Mouse (Mus musculus) gastrocnemius, postnatal 25 days (tissue): Measurements from ENCODE around the gene Oasl1. TPM values are rescaled to one million over a fixed set of nuclear protein-coding genes. Genes with fewer than 3 reads are reported as not detected.
"Not testable (repeated sequence)": the region's sequence is repeated elsewhere in the genome, so short reads cannot be mapped to it uniquely, and the experiment has no call there.

Experiments
- DNase-seq: peaks from one replicate; pipeline ENCODE4 v3.0.0; 2022
- long read RNA-seq, 2 experiments: library from polyadenylated mRNA; stranded (forward); transcript quantifications; one replicate each; pipeline ENCODE4 v2.0.0; 2021
- total RNA-seq, 2 experiments: library from RNA; stranded (reverse); gene quantifications; 1 replicate in 1 of 2; 2 replicates in 1 of 2; pipeline ENCODE4 v1.2.3; 2021

The Oasl1 gene
- total RNA-seq, result under 1 TPM; 0.38 to 0.51 TPM
- long read RNA-seq, experiment 1, result 0 reads
- long read RNA-seq, experiment 2, result 0 reads

- DNase-seq, result peak; percentile 57
Observed at GRCm38 (mm10) chr5:114922998-114923473, at the start of gene Oasl1. Oasl1 (plus strand) TSS chr5:114923240.

GRCm38 (mm10) chr5:114875858-114876257 lies 47.2 kb upstream of the Oasl1 start:
- no peak for DNase-seq

- DNase-seq, result no peak
Observed at GRCm38 (mm10) chr5:114876331-114876730, 46.7 kb upstream of the Oasl1 start.

- DNase-seq, result no peak
Observed at GRCm38 (mm10) chr5:114877487-114877886, 45.6 kb upstream of the Oasl1 start.

DNA sequence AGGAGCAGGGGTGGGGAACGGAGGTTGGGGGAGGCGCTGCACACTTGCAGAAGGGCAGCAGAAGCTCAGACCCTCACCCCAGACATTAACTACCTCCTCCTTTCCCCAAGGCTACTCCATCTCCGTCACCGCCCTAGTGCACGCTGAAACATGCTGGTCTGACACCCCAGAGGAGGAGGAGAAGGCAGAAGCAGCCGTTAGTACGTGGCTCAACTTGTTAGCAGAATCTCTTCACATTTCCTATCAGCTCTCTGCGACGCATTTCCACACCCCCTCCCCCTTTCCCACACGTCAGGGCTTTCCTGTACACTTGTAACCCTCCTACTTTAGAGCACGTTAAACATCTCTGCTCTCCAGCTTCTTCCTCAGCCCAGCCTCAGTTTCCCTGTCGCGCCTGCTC lies 43.6 kb upstream of the Oasl1 start:
- no peak for DNase-seq

- not testable (repeated sequence) for DNase-seq
Observed at GRCm38 (mm10) chr5:114882319-114882718, 40.7 kb upstream of the Oasl1 start.

DNA sequence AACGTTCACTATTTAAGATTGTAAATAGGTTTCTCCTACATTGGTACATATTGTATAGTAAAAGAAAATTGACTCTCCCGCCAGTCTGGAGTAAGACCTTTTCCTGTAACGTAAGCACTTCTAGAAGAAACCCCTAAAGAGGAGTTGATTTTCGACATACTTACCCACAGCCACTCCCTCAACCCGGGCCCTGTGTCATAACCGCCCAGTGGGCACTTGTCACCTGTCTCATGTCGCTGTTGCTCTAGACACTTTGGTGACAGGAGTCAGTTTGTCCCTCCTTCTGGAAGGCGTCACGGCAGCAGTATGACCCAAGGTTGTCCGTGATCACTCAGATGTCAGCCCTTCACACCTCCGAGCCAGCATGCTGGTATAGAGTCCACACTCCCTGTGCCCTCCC lies 40.0 kb upstream of the Oasl1 start:
- no peak for DNase-seq

GRCm38 (mm10) chr5:114886801-114887200 lies 36.2 kb upstream of the Oasl1 start:
- no peak for DNase-seq

GRCm38 (mm10) chr5:114888995-114889394 lies 34.0 kb upstream of the Oasl1 start:
- no peak for DNase-seq

DNA sequence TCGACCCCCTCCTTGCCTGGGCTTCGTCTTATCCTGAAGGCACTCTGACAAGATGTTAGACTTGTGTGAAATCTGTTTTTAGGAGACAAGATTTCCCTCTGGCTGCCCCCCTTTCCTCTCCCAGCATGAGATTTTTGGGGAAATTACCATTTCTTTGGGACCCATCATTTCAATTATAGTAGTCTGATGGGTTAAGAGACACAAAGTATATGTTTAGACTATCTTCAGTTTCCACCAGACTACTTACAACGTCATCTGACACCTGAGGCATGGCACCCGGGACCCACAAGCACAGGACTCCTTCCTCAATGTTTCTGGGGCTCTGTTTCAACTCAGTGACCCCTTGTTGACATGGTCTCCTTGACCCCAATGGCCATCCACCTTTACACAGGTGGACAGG lies 27.5 kb upstream of the Oasl1 start:
- no peak for DNase-seq

- DNase-seq, result no peak
Observed at GRCm38 (mm10) chr5:114896688-114897373, 26.2 kb upstream of the Oasl1 start, which contains the start of gene Oasl2. Oasl2 (plus strand) TSS chr5:114896936.

DNA sequence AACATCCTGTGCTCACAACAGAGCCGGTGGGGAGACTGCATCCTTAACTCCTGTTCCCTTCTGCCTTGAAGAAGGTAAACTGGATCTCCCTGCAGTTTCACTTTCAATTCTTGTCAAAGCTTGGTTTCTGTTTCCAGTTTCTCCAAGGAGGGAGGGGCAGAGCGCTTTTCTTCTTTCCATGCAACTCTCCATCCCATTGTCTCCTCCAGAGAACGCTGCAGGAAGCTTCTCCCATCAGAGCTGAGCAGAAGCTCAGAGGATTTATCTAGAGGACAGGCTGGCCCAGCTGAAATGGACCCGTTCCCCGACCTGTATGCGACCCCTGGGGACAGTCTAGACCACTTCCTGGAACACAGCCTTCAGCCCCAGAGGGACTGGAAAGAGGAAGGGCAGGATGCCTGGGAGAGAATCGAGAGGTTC lies 25.7 kb upstream of the Oasl1 start:
- DNase-seq, result peak; percentile 14

DNA sequence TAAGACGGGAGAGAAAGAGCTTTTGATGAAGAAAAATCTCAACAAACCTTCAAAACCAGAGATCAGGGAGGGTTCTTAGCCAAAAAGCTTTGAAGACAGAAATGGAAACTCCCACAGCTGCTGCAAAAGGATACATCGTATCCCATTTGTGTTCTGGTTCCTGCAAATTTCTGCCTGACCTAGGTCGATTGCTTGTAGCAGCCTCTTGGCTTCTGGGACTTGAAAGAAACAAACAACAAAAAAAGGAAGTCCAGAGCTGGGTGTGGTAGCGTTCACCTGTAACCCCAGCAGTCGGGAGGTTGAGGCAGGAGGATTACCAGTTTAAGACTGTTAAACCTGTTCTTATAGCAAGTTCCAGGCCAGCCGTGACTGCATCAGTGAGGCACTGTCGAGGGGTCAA lies 24.2 kb upstream of the Oasl1 start:
- DNase-seq, result no peak

- no peak for DNase-seq
Observed at GRCm38 (mm10) chr5:114902413-114902812, 20.6 kb upstream of the Oasl1 start.

DNA sequence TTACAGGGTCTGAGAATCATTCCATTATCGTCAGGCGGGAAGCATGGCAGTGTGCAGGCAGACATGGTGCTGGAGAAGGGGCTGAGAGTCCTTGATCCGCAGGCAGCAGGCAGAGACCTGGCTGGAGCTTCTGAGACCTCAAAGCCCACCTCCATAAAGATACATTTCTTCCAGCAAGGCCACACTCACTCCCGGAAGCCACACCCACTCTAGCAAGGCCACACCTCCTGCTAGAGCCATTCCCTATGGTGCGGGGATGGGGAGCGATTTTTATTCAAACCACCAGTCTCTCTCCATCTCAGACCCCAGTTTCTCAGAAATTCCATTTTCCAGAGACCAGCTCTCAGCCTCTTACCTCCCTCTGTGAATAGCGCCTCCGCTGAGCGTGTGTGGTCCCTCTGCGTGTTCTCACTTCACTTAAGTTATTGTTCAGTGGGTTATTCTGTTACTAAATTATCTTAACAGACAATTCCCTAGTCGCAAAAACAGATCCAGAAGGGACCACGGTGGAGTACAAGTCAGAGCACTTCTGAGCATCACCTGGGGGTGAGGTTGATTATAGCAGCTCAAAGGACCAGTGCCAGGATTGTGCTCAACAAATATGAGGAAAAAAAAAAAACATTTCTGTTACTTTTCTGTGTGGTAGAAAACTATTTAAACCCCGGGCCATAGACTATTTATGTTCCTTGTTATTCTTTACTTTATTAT lies 14.3 kb upstream of the Oasl1 start:
- DNase-seq, result no peak

GRCm38 (mm10) chr5:114913686-114914085 lies 9.4 kb upstream of the Oasl1 start:
- DNase-seq, result no peak

- no peak for DNase-seq
Observed at GRCm38 (mm10) chr5:114914855-114915254, 8.2 kb upstream of the Oasl1 start.

DNA sequence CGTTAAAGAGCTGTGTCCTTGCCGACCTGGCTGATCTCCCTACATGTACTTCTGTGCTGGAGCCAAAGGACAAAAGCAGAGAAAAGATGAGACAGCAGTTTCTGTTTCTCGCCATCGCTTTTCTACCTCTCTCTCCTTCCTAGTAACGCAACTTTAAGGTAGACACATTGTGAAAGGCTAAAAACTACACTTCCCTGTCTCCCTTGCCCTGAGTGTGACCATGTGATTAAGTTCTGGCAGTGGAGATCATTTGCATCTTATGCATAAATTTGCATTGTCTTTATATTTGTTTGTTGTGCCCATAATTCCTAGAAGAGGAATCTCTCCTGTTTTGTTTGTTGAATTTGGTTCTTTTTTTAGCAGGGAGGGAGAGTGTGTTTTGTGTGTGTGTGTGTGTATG lies 7.2 kb upstream of the Oasl1 start:
- DNase-seq, result no peak

GRCm38 (mm10) chr5:114916777-114917176 lies 6.3 kb upstream of the Oasl1 start:
- DNase-seq, result no peak

DNA sequence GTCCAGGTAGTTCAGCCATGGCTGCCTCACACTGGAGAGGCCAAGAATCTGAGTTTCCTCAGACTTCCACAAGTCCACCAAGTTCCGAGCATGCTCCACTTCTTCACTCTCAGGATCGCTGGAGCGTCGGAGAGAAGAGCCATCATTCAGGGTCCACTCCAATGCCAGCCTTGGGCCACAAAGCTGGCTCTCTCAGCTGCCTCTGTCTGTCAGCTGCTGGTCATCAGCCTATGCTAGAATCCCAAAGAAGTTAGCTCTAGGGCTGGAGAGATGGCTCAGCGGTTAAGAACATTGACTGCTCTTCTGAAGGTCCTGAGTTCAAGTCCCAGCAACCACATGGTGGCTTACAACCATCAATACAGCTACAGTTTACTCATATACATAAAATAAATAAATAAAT lies 5.7 kb upstream of the Oasl1 start:
- not testable (repeated sequence) for DNase-seq

DNA sequence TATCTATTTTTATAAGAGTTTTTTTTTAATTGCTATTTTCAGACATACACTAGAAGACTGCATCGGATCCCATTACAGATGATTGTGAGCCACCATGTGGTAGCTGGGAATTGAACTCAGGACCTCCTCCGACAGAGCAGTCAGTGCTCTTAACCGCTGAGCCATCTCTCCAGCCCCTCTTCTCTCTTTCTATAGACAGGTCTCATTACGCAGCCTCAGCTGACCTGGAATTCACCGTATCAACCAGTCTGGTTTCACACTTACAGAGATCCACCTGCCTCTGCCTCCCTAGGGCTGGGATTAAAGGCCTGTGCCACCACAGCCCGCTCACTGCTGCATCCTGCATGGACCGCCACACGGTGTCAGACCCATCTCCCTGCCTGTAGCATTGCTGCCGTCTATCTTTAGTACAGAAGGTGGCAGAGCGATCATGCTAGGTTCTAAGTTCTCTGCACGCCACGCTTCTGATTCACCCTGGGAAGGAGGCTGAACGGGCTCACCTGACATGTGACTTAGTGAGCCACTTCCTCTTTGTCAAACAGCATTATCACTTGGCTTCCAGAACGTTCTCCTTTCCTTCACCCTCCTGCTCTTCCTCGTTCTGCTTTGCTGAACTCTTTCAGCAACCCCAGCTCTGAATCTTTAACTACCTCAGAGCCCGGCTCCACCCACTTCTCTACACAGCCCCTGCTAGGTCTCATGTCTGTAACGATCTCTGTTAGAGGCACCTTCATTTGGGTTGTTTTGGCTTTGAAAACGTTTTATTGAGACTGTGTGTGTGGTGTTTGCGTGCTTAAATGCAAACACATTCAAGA lies 1.3 kb upstream of the Oasl1 start:
- no peak for DNase-seq

DNA sequence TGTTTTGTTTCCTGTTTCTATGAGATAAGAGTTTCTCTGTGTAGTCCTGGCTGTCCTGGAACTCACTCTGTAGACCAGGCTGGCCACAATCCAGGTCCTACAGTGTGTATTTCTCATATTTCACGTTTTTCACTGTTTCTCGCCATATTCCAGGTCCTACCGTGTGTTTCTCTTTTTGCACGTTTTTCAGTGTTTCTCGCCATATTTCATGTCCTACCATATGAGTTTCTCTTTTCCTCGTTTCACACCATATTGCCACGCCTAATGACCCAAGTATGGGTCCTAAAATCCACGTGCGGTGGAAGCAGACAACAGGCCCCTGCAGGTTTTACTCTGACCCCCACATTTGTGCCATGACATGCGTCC lies 691 bp upstream of the Oasl1 start:
- no peak for DNase-seq

DNA sequence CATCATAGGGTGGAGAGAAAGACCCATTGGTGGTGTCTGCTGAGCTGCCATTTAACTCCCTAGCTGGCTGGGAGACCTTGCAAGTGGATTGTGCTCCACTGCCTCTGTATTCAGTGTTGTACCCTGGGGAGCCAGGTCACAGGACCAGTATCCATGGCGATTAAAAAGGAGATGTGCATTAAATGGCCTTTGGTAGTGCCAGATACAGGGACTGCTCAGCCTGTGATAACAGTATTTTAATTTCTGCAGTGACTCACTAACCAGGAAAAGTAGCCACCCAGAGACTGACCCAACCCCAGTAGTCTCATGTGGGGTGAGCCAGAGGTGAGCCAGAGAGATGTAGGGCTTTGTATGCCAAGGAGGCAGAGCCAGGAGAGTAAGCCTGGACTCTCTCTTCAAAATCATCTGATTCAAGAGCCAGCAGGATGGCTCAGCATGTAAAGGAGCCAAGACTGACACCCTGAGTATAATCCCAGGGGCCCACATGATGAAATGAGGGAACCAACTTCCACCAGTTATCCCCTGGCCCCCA lies 3.2 kb downstream of the Oasl1 start:
- DNase-seq, result no peak
